Mouse (Mus musculus) stomach, embryonic 16.5 days (tissue): Measurements from ENCODE around the gene Rpl7l1. TPM values are rescaled to one million over a fixed set of nuclear protein-coding genes. Genes with fewer than 3 reads are reported as not detected.

Source experiments
- ATAC-seq: fragments of 200-750 bp; cut with Nextera tagmentation; 2 replicates; pipeline ENCODE4 v1.8.0; 2017; ENCODE audit warnings: moderate number of reproducible peaks, moderate TSS enrichment; ENCODE audit not compliant: insufficient read depth, low FRiP score
- H3K27ac ChIP-seq: fragments of 300-500 bp; sonication (generic); 2 replicates; pipeline ENCODE4 v1.5.1; 2014; ENCODE audit warnings: low read length
- H3K27me3 ChIP-seq: fragments of 300-500 bp; sonication (generic); 2 replicates; pipeline ENCODE4 v1.6.1; 2014; ENCODE audit warnings: low read length, control low read depth, mixed read lengths; ENCODE audit not compliant: control insufficient read depth, insufficient read depth
- H3K36me3 ChIP-seq: fragments of 300-500 bp; sonication (generic); 2 replicates; pipeline ENCODE4 v1.6.1; 2014; ENCODE audit warnings: low read length; ENCODE audit not compliant: control insufficient read depth, insufficient read depth
- H3K4me1 ChIP-seq: fragments of 300-500 bp; sonication (generic); 2 replicates; pipeline ENCODE4 v1.6.1; 2014; ENCODE audit warnings: low read length, control low read depth, mixed read lengths; ENCODE audit not compliant: control insufficient read depth, insufficient read depth
- H3K4me2 ChIP-seq: fragments of 300-500 bp; sonication (generic); 2 replicates; pipeline ENCODE4 v1.6.1; 2014; ENCODE audit warnings: low read depth, low read length, mixed read lengths
- H3K4me3 ChIP-seq: fragments of 300-500 bp; sonication (generic); replicated peaks from 2 replicates; pipeline ENCODE4 v1.5.1; 2014; ENCODE audit warnings: mild to moderate bottlenecking, low read length
- H3K9ac ChIP-seq: fragments of 300-500 bp; sonication (generic); 2 replicates; pipeline ENCODE4 v1.6.1; 2014; ENCODE audit warnings: low read length
- H3K9me3 ChIP-seq: fragments of 300-500 bp; sonication (generic); replicated peaks from 2 replicates; pipeline ENCODE4 v1.6.1; 2016; ENCODE audit warnings: low read length, control low read depth; ENCODE audit not compliant: control insufficient read depth
- WGBS: fragments of 180-500 bp; shearing (Covaris S2); extraction: QIAGEN DNeasy Blood & Tissue Kit; methylation state at CpG from one replicate; pipeline ENCODE4 v1.1.7; 2014; 5-methylcytosine and 5-hydroxymethylcytosine counted together
- polyA plus RNA-seq: library from polyadenylated mRNA; unstranded; fragments of >200 nt; fragmentation: Nextera tagmentation; extraction: Ambion mirVana; gene quantifications from 2 replicates; pipeline ENCODE4 v1.2.1, GENCODE M21; 2015

Rpl7l1 gene
- polyA plus RNA-seq, 1 experiment from 2014 or later: 155 TPM

DNA sequence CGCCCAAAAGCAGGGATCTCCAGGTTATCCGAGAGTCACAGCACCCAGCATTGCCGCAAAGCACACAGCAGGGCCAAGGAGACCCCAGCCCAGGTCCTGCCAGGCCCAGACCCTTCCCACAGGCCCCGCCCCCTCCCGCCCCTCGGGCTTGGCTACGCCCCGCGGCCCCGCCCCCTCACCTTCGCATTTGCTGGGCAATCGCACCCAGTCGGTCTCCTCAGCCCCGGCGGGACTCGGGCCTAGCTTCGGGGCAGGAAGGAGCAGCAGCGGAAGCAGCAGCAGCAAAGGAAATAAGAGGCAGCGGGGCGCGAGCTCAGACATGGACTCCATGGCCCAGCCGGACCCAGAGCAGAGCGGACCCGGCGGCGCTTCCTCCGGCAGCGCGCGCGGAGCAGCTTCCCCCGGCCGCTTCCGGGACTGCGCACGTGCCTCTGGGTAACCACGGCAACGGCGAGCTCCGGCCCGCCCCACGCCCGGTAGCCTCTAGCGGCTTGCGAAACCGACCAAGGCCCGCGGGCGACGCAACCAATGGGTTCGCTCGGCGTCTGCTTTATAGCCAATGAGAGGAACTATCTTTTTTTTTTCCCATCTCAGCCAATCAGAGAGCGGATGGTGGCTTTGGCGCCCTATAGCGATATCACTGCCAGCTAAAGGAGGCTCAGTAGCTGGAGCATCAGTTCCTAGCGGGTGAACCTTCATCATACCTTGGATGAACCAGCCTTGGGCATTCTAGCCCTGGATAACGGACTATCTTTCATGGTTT lies 30.5 kb downstream of the Rpl7l1 start, which contains the start of gene Cnpy3:
Gene Cnpy3, minus strand, starts transcription at position 421 of the 763 bp plus-strand sequence.
- peak; percentile 100 for ATAC-seq
- H3K4me1 ChIP-seq: peaks cover 7% of the 10 kb centered on the region
- peak within 1 kb of the TSS; percentile 86 for H3K9ac ChIP-seq
- peak within 1 kb of the TSS; percentile 89 for H3K4me3 ChIP-seq
- WGBS: under 1% methylated on average over 58 of the region's 58 CpGs
- no peaks in the 10 kb centered on the region for H3K9me3 ChIP-seq
- H3K36me3 ChIP-seq: 0 out of 2 replicates have a peak, but pooled peaks cover 2% of the 10 kb centered on the region
- H3K4me2 ChIP-seq: peak within 1 kb of the TSS; percentile 83
- no peaks in the 10 kb centered on the region for H3K27me3 ChIP-seq
- H3K27ac ChIP-seq: peak within 1 kb of the TSS; percentile 90

DNA sequence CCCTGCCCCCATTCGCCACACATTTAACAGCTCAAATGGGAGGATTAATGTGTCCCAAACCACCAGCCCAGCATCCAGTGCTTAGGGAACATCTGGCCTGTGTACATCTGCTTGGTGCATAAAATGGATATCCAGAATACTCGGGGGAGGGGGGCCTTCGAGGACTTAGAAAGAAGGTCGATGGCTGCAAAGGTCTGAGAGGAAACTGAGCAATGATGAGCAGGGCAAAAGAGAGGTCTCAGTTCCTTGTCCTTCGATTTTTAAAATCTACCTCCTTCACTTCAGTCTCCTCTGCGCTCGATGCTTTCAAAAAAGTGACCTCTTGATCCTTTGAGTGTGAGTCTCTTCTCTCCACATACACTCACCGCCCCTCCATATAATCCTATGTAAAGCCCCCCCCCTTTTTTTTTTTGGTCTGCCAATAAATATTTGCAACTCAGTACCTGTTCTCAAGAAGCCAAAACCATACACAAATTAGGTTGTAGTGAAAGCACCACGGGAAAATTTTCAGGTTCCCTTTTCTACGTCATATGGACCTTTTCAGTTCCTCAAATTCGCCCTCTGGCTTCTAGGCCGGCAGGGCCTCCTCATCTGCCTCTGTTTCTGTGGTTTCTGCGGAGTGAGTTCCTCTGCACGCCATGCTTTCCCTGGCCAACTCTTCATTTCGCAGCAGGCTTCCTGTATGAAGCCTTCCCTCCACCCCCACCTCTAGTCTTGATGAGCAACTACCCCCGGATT lies 31.2 kb downstream of the Rpl7l1 start:
- 16% methylated on average over 16 of the region's 16 CpGs for WGBS
- Histone ChIP-seq H3K9me3 (no peaks in the 10 kb centered on the region), H3K9ac (peak overlapping the region; percentile 86), H3K4me1 (peaks cover 7% of the 10 kb centered on the region), H3K4me2 (peak overlapping the region; percentile 83), H3K27me3 (no peaks in the 10 kb centered on the region), H3K36me3 (0 out of 2 replicates have a peak, but pooled peaks cover 8% of the 10 kb centered on the region), H3K4me3 (peak overlapping the region; percentile 89), H3K27ac (peak overlapping the region; percentile 90)
- no peak for ATAC-seq

DNA sequence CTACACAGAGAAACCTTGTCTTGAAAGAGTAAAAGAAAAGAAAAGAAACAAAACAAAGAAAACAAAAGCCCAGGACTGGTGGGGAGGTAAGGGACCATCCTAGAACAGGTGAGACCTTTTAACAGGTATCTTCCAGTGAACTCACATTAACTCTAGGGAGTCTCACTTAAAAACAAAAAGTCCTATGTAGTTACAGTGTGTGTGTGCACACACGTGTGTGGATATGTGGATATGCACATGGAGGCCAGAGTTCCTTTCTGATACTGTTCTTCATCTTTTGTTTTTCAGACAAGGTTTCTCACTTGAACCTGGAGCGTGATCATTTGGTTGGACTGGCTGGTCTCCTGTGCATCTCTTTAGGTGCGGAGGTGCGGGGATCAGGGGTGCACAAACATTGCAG lies 31.9 kb downstream of the Rpl7l1 start:
- Histone ChIP-seq H3K27ac (peak overlapping the region; percentile 90; the same call in 1 of the 2 replicates), H3K4me3 (peak overlapping the region; percentile 89), H3K9me3 (no peaks in the 10 kb centered on the region), H3K4me1 (peaks cover 7% of the 10 kb centered on the region), H3K27me3 (no peaks in the 10 kb centered on the region), H3K4me2 (peak overlapping the region; percentile 83), H3K9ac (peak overlapping the region; percentile 86), H3K36me3 (0 out of 2 replicates have a peak, but pooled peaks cover 11% of the 10 kb centered on the region)
- 86% methylated on average over 4 of the region's 4 CpGs for whole genome bisulfite sequencing
- ATAC-seq: no peak

DNA sequence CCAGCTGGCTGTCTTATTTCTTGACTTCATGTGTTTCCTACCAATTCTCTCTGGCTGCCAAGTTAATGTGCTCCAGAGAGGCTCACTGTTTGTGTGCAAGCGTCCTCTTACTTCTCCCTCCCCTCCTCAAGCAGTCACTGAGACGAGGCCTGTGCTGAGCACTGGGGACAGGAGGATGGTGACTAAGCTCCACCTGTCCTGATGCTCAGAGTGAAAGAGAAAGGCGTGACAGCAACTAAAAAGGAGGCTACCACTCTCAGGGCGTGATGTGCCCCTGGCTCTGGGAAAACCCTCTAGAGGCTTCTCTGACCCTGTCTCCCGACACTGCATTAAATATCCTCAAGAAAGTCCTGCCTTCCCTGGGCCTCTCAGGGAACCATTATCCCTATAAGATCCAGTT lies 33.2 kb downstream of the Rpl7l1 start:
- H3K9ac ChIP-seq: no peak overlapping the region
- no peak for ATAC-seq

DNA sequence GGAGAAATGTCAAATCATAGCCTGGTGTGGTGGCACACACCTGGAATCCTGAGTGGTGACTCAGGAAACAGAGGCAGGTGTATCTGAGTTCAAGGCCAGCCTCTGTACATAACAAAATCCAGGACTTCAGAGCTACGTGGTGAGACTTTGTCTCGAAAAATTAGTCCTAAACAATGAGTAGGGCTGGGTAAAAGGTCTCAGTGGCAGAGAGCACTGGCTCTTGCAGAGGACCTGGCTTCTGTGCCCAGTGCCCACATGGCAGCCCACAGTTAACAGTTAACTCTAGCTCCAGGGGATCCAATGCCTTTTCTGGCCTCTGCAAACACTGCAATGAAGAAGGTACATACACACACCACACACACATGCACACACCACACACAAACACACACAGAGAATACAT lies 34.7 kb downstream of the Rpl7l1 start:
- Histone ChIP-seq H3K4me2 (no peak overlapping the region), H3K4me3 (no peak overlapping the region), H3K36me3 (0 out of 2 replicates have a peak, but pooled peaks cover 11% of the 10 kb centered on the region), H3K9ac (no peak overlapping the region; the same call in 1 of the 2 replicates), H3K27ac (no peak overlapping the region), H3K9me3 (no peaks in the 10 kb centered on the region), H3K27me3 (no peaks in the 10 kb centered on the region), H3K4me1 (peaks cover 7% of the 10 kb centered on the region)
- WGBS: 82% methylated on average over 2 of the region's 2 CpGs
- no peak for ATAC-seq

More for the DNA sequence above, 33.2 kb downstream of the Rpl7l1 start:
- Histone ChIP-seq H3K4me1 (peaks cover 7% of the 10 kb centered on the region), H3K4me2 (no peak overlapping the region), H3K4me3 (no peak overlapping the region), H3K36me3 (0 out of 2 replicates have a peak, but pooled peaks cover 11% of the 10 kb centered on the region), H3K27me3 (no peaks in the 10 kb centered on the region), H3K9me3 (no peaks in the 10 kb centered on the region), H3K27ac (no peak overlapping the region)
- WGBS: 89% methylated on average over 5 of the region's 5 CpGs

DNA sequence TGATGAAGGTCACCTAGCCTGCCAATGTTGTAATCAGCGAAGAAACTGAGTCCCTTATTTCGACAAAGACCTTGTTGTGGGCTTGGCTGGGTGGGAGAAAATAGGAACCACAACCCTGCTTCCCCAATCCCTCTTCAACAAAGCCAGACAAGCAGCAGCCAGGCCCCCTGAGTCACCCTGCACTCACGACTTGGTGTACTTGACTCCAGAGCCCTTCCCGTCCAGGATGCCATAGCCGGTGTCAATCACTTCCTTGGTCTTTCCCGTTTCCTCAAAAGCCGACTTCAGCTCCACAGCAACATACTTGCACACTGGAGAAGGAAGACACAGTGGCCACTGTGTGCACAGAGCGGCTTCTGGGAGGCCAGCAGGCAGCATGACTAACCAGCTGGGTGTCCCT lies 35.2 kb downstream of the Rpl7l1 start:
- no peak overlapping the region for H3K9ac ChIP-seq
- 77% methylated on average over 8 of the region's 8 CpGs for WGBS
- H3K4me1 ChIP-seq: peaks cover 7% of the 10 kb centered on the region
- no peaks in the 10 kb centered on the region for H3K27me3 ChIP-seq
- H3K9me3 ChIP-seq: no peaks in the 10 kb centered on the region
- ATAC-seq: no peak
- H3K27ac ChIP-seq: no peak overlapping the region
- H3K4me2 ChIP-seq: no peak overlapping the region
- 0 out of 2 replicates have a peak, but pooled peaks cover 11% of the 10 kb centered on the region for H3K36me3 ChIP-seq
- no peak overlapping the region for H3K4me3 ChIP-seq

DNA sequence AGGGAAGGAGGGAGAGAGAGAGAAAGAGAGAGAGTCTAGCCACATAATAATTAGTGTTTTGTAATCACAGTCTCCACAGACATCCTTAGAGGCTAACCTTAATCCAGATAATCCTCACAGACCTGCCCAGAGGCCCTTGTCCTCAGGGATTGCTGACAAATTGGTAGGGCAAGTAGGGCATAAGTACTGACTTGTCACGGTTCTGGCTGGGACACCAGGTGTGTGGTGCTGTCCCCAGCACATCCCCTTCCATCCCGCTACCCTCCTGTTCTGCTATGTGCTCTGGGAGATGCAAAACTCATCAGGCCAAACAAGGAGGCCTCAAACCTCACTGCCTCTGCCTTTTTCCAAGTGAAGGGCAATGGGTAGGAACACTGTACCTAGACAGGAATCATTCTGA lies 37.0 kb downstream of the Rpl7l1 start:
- H3K9ac ChIP-seq: 0 out of 2 replicates have a peak overlapping the region, but pooled peaks have one; percentile 7
- H3K27ac ChIP-seq: no peak overlapping the region
- H3K9me3 ChIP-seq: no peaks in the 10 kb centered on the region
- H3K4me3 ChIP-seq: no peak overlapping the region
- no peaks in the 10 kb centered on the region for H3K27me3 ChIP-seq
- H3K4me1 ChIP-seq: peaks cover under 1% of the 10 kb centered on the region; the same call in 1 of the 2 replicates
- 91% methylated on average over 2 of the region's 2 CpGs for WGBS
- H3K4me2 ChIP-seq: no peak overlapping the region
- H3K36me3 ChIP-seq: 0 out of 2 replicates have a peak, but pooled peaks cover 11% of the 10 kb centered on the region
- ATAC-seq: no peak

DNA sequence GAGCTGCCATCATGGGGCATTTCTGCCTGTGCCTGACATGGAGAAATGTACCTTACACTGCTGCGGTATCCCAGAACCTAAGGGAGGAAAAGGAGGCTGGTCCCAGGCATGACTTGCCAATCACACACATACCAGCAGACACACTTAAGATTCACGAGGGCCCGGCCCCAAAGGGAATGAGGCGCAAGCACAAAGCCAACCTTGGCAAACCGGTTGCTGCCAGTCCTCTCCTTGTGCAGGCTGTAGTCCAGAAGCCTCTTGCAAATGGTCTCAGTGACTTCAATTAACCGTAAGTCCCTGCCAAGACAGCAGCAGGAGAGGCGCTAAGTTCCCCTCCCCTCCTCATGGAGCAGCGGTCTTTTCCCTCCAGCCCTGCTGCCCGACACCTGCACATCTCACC lies 39.5 kb downstream of the Rpl7l1 start:
- no peak overlapping the region for H3K4me3 ChIP-seq
- no peak overlapping the region for H3K27ac ChIP-seq
- 86% methylated on average over 9 of the region's 9 CpGs for WGBS
- no peak for ATAC-seq
- 0 out of 2 replicates have a peak, but pooled peaks cover 11% of the 10 kb centered on the region for H3K36me3 ChIP-seq
- no peaks in the 10 kb centered on the region for H3K9me3 ChIP-seq
- H3K4me1 ChIP-seq: no peaks in the 10 kb centered on the region
- no peak overlapping the region for H3K9ac ChIP-seq
- H3K27me3 ChIP-seq: no peaks in the 10 kb centered on the region
- H3K4me2 ChIP-seq: no peak overlapping the region

DNA sequence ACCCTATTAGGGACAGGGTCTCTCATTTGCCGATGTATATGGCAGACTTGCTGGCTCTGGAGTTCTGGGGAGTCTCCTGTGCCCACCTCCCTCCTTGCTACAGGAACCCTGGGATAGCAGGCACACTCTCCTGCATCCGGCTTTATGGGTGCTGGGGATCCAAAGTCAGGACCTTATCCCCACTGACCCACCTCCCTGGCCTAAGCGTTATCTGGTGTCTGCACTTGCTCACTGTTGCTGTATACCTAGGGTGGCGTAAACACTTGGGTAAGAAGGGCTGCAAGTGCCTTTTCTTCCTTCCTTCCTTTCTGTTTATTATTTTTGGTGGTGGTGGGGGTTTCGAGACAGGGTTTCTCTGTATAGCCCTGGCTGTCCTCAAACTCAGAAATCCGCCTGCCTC lies 41.2 kb downstream of the Rpl7l1 start:
- no peak for ATAC-seq
- WGBS: 93% methylated on average over 6 of the region's 6 CpGs

More for the DNA sequence above, 41.2 kb downstream of the Rpl7l1 start:
- Histone ChIP-seq H3K4me3 (no peak overlapping the region), H3K4me2 (no peak overlapping the region), H3K27ac (no peak overlapping the region), H3K9me3 (no peaks in the 10 kb centered on the region), H3K9ac (no peak overlapping the region), H3K27me3 (no peaks in the 10 kb centered on the region), H3K36me3 (0 out of 2 replicates have a peak, but pooled peaks cover 4% of the 10 kb centered on the region), H3K4me1 (no peaks in the 10 kb centered on the region)
